Mouse (Mus musculus) limb, embryonic 14.5 days (tissue): Measurements from ENCODE around the gene Grid2. TPM values are rescaled to one million over a fixed set of nuclear protein-coding genes. Genes with fewer than 3 reads are reported as not detected.
A peak's percentile ranks its signal among the peaks of the same experiment; 100 is the strongest.

Source experiments
- ATAC-seq: fragments of 200-750 bp; cut with Nextera tagmentation; 2 replicates; pipeline ENCODE4 v1.8.0; 2017; ENCODE audit warnings: low read depth, moderate number of reproducible peaks, moderate TSS enrichment; ENCODE audit not compliant: low FRiP score
- DNase-seq: peaks from one replicate; pipeline ENCODE4 v3.0.0-alpha.2; 2015; ENCODE audit warnings: low spot score
- H3K27ac ChIP-seq: fragments of 300-500 bp; sonication (generic); replicated peaks from 2 replicates; pipeline ENCODE4 v1.5.1; 2014; ENCODE audit warnings: low read depth, mild to moderate bottlenecking, low read length, moderate library complexity, mixed read lengths
- H3K27me3 ChIP-seq: fragments of 300-500 bp; sonication (generic); 2 replicates; pipeline ENCODE4 v1.6.1; 2014; ENCODE audit warnings: low read length, mixed read lengths; ENCODE audit not compliant: control insufficient read depth, insufficient read depth
- H3K36me3 ChIP-seq: fragments of 300-500 bp; sonication (generic); 2 replicates; pipeline ENCODE4 v1.6.1; 2014; ENCODE audit warnings: mild to moderate bottlenecking, low read length, moderate library complexity, mixed read lengths; ENCODE audit not compliant: control insufficient read depth, insufficient read depth
- H3K4me1 ChIP-seq: fragments of 300-500 bp; sonication (generic); 2 replicates; pipeline ENCODE4 v1.6.1; 2014; ENCODE audit warnings: antibody characterized with exemption, low read length, mixed read lengths; ENCODE audit not compliant: control insufficient read depth, insufficient read depth
- H3K4me2 ChIP-seq: fragments of 300-500 bp; sonication (generic); replicated peaks from 2 replicates; pipeline ENCODE4 v1.6.1; 2014; ENCODE audit warnings: low read depth, mild to moderate bottlenecking, low read length, moderate library complexity; ENCODE audit not compliant: severe bottlenecking
- H3K4me3 ChIP-seq: fragments of 300-500 bp; sonication (generic); replicated peaks from 2 replicates; pipeline ENCODE4 v1.5.1; 2014; ENCODE audit warnings: low read length
- H3K9ac ChIP-seq: fragments of 300-500 bp; sonication (generic); 2 replicates; pipeline ENCODE4 v1.6.1; 2014; ENCODE audit warnings: mild to moderate bottlenecking, low read depth, low read length, moderate library complexity; ENCODE audit not compliant: severe bottlenecking
- H3K9me3 ChIP-seq: fragments of 300-500 bp; sonication (generic); 2 replicates; pipeline ENCODE4 v1.6.1; 2016; ENCODE audit warnings: low read length; ENCODE audit not compliant: control insufficient read depth
- POLR2A ChIP-seq: fragments of 200-500 bp; IDR thresholded peaks from 2 replicates; pipeline ENCODE4 v1.8.0; 2012; ENCODE audit warnings: inconsistent platforms, mild to moderate bottlenecking, moderate library complexity, borderline replicate concordance; ENCODE audit not compliant: insufficient read depth, insufficient read length; ENCODE audit errors: extremely low read depth
- WGBS: fragments of 180-500 bp; shearing (Covaris S2); extraction: QIAGEN DNeasy Blood & Tissue Kit; methylation state at CpG from one replicate; pipeline ENCODE4 v1.1.7; 2014; 5-methylcytosine and 5-hydroxymethylcytosine counted together
- polyA plus RNA-seq, 2 experiments: library from polyadenylated mRNA; depleted of rRNA in 1 of 2; stranded (reverse) in 1 of 2; unstranded in 1 of 2; fragments of >200 nt; fragmentation: Nextera tagmentation in 1 of 2; extraction: Ambion mirVana in 1 of 2; gene quantifications; 2 replicates each; pipeline versions ENCODE4 v1.2.1 to v1.2.3; 2012 to 2014

The Grid2 gene
- polyA plus RNA-seq, 2 experiments, result 1.1 to 1.9 TPM

GRCm38 (mm10) chr6:64647661-64648060 is 1392.0 kb downstream of the Grid2 start:
- DNase-seq (no peak), ATAC-seq (no peak)
- Histone ChIP-seq H3K4me2 (no peak overlapping the region), H3K4me3 (no peak overlapping the region), H3K27me3 (no peaks in the 10 kb centered on the region), H3K36me3 (no peaks in the 10 kb centered on the region), H3K9me3 (no peaks in the 10 kb centered on the region), H3K9ac (no peak overlapping the region), H3K27ac (no peak overlapping the region), H3K4me1 (peaks cover 4% of the 10 kb centered on the region; the same call in 1 of the 2 replicates)
- no peak for TF ChIP-seq POLR2A

GRCm38 (mm10) chr6:64648196-64648595 is 1392.5 kb downstream of the Grid2 start:
- H3K27me3 ChIP-seq, result no peaks in the 10 kb centered on the region
- H3K9me3 ChIP-seq, result no peaks in the 10 kb centered on the region
- WGBS, result 57% methylated on average over 8 of the region's 8 CpGs
- no peak for DNase-seq
- H3K4me1 ChIP-seq, result peaks cover 4% of the 10 kb centered on the region; the same call in 1 of the 2 replicates
- H3K9ac ChIP-seq, result no peak overlapping the region
- H3K36me3 ChIP-seq, result no peaks in the 10 kb centered on the region
- no peak overlapping the region for H3K27ac ChIP-seq
- no peak for TF ChIP-seq POLR2A
- H3K4me2 ChIP-seq, result no peak overlapping the region
- ATAC-seq, result no peak
- no peak overlapping the region for H3K4me3 ChIP-seq

- no peak overlapping the region for H3K27ac ChIP-seq
- DNase-seq (peak; percentile 90), ATAC-seq (peak; percentile 76)
- H3K9me3 ChIP-seq, result no peaks in the 10 kb centered on the region
- WGBS, result 23% methylated on average over 20 of the region's 20 CpGs
- TF ChIP-seq POLR2A, result no peak
- H3K36me3 ChIP-seq, result no peaks in the 10 kb centered on the region
- H3K4me3 ChIP-seq, result peak overlapping the region; percentile 28
- H3K9ac ChIP-seq, result 0 out of 2 replicates have a peak overlapping the region, but pooled peaks have one; percentile 43
- H3K4me1 ChIP-seq, result peaks cover 4% of the 10 kb centered on the region; the same call in 1 of the 2 replicates
- peak overlapping the region; percentile 54 for H3K4me2 ChIP-seq
- no peaks in the 10 kb centered on the region for H3K27me3 ChIP-seq
Measured at GRCm38 (mm10) chr6:64649296-64650226, 1393.9 kb downstream of the Grid2 start.

GRCm38 (mm10) chr6:64650765-64651164 is 1395.1 kb downstream of the Grid2 start:
- ATAC-seq, result no peak
- Histone ChIP-seq H3K27ac (no peak overlapping the region), H3K27me3 (no peaks in the 10 kb centered on the region), H3K4me1 (peaks cover 4% of the 10 kb centered on the region; the same call in 1 of the 2 replicates), H3K36me3 (no peaks in the 10 kb centered on the region), H3K4me2 (no peak overlapping the region), H3K4me3 (no peak overlapping the region), H3K9me3 (no peaks in the 10 kb centered on the region), H3K9ac (no peak overlapping the region)
- WGBS, result 11% methylated on average over 7 of the region's 7 CpGs
- no peak for TF ChIP-seq POLR2A
- peak; percentile 43 for DNase-seq

- Histone ChIP-seq H3K27ac (no peak overlapping the region), H3K9ac (no peak overlapping the region), H3K27me3 (no peaks in the 10 kb centered on the region), H3K4me2 (no peak overlapping the region), H3K9me3 (no peaks in the 10 kb centered on the region), H3K36me3 (no peaks in the 10 kb centered on the region), H3K4me1 (no peaks in the 10 kb centered on the region), H3K4me3 (no peak overlapping the region)
- no peak for DNase-seq
- no peak for TF ChIP-seq POLR2A
- ATAC-seq, result no peak
- WGBS, result 57% methylated on average over 3 of the region's 3 CpGs
Measured at GRCm38 (mm10) chr6:64671010-64671409, 1415.3 kb downstream of the Grid2 start.
